Mouse (Mus musculus) left cerebral cortex, adult 2 months (tissue): ENCODE results near the gene Pakap. TPM values are rescaled to one million over a fixed set of nuclear protein-coding genes. Genes with fewer than 3 reads are reported as not detected.
"Not testable (repeated sequence)": the region's sequence is repeated elsewhere in the genome, so short reads cannot be mapped to it uniquely, and the experiment has no call there.

Source experiments
- DNase-seq, 2 experiments: peaks; one replicate each; pipeline ENCODE4 v3.0.0; 2021 to 2022; ENCODE audit warnings: low spot score in 2 of 2, mixed read lengths in 1 of 2; ENCODE audit errors: extremely low spot score in 1 of 2
- H3K27ac ChIP-seq: fragments of 200-600 bp; 2 replicates; pipeline ENCODE4 v1.8.1; 2022
- H3K4me3 ChIP-seq: fragments of 200-600 bp; 2 replicates; pipeline ENCODE4 v1.8.1; 2022
- CTCF ChIP-seq: fragments of 200-600 bp; IDR thresholded peaks from 2 replicates; pipeline ENCODE4 v1.8.1; 2022; ENCODE audit warnings: antibody characterized with exemption, mild to moderate bottlenecking, moderate library complexity
- intact Hi-C: fragments of 180-260 bp; cut with DNase I; formaldehyde crosslinking; loops from one replicate; pipeline ENCODE4 v1.15.1; 2025
- total RNA-seq, 2 experiments: library from RNA; stranded (reverse); gene quantifications; 2 replicates each; pipeline ENCODE4 v1.2.3; 2021

Pakap gene
- total RNA-seq, 2 experiments from 2014 or later = 19.8 to 20.4 TPM

DNA sequence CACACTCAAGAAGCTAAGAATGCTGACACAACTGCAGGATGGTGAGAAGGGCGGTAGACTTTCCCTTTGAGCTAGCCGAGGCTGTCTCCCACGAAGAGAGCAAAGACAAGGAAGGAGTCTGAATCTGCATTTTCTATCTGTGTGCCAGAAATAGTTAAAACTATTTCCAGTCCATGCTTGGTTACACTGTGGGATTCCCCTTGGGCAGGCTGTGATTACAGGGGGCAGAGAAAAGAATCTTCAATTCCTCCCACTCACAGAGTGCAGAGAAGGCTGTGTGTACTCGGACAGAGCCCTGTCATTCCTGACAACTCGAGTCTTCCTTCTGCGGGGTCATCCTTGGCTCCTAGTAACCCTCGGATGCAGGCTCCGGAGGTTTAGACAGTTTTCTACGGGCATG, 299.0 kb downstream of the Pakap start:
- intact Hi-C loops = no loop called here
- Histone ChIP-seq H3K4me3 (no peak overlapping the region), H3K27ac (peak overlapping the region; percentile 36; the same call in 1 of the 2 replicates)
- TF ChIP-seq CTCF = no peak
- no peak for DNase-seq

DNA sequence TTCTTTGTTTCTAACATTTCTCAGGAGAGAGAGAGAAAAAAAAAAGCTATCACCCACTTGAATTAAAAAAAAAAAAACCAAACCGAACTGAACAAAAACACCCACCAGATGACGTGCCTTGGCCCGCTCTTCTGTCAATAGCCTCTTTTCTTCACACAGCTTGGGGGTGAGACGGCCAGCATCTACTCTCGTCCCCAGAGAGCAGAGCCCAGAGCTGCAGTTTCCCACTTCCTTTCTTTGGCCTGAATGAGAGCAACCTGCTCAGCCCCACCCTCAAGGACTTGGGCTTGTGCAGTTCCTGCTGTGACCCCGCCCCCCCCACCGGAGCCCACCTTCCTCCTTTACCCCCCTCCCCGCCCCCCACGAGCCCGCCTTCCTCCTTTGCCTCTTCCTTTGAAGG, 299.5 kb downstream of the Pakap start:
- intact Hi-C loops = no loop called here
- Histone ChIP-seq H3K4me3 (no peak overlapping the region), H3K27ac (no peak overlapping the region)
- no peak for TF ChIP-seq CTCF
- DNase-seq = no peak

DNA sequence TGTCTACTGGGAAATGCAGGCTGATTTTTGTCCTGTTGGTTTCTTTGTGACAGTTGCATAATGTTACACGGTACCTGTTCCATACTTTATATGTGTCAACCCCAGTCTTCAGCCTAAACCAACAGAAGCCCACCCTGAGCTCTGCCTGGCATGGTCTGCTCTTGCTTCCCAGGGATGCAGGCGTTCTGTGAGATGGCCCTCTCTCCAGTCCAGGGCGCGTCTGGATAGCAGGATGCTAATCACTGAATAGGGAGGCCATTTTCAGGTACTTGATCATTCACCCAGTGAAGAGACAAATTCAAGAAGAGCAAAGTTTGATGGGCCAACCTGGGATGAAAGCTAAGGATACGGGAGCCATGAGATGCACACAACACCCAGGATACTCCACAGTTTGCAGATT, 311.2 kb downstream of the Pakap start:
- DNase-seq = no peak
- intact Hi-C loops = no loop called here
- no peak for TF ChIP-seq CTCF
- Histone ChIP-seq H3K4me3 (no peak overlapping the region), H3K27ac (no peak overlapping the region)

- peak; percentile 76 to 87 for DNase-seq
- peak; percentile 92 for TF ChIP-seq CTCF
- intact Hi-C loops = loop anchor here (2.0 to 10.0 kb wide), 2 partner anchors 207 to 505 kb away; no protein-coding TSS in a partner anchor
Observed at GRCm38 (mm10) chr4:57879804-57880357, 311.9 kb downstream of the Pakap start.

GRCm38 (mm10) chr4:57883520-57884421, 315.8 kb downstream of the Pakap start:
- no peak for DNase-seq
- no peak for TF ChIP-seq CTCF
- H3K27ac ChIP-seq = no peak overlapping the region
- intact Hi-C loops = loop anchor here (10.0 kb wide), 1 partner anchor 509 kb away; no protein-coding TSS in a partner anchor
- no peak overlapping the region for H3K4me3 ChIP-seq

More at GRCm38 (mm10) chr4:57879804-57880357, 311.9 kb downstream of the Pakap start:
- no peak overlapping the region for H3K27ac ChIP-seq
- no peak overlapping the region for H3K4me3 ChIP-seq

- no peak overlapping the region for H3K27ac ChIP-seq
- intact Hi-C loops = loop anchor here (10.0 kb wide), 1 partner anchor 510 kb away; no protein-coding TSS in a partner anchor
- no peak for DNase-seq
- TF ChIP-seq CTCF = no peak
- no peak overlapping the region for H3K4me3 ChIP-seq
Observed at GRCm38 (mm10) chr4:57884511-57884910, 316.5 kb downstream of the Pakap start.

GRCm38 (mm10) chr4:57885186-57885585, 317.2 kb downstream of the Pakap start:
- intact Hi-C loops = loop anchor here (10.0 kb wide), 1 partner anchor 510 kb away; no protein-coding TSS in a partner anchor
- TF ChIP-seq CTCF = no peak

DNA sequence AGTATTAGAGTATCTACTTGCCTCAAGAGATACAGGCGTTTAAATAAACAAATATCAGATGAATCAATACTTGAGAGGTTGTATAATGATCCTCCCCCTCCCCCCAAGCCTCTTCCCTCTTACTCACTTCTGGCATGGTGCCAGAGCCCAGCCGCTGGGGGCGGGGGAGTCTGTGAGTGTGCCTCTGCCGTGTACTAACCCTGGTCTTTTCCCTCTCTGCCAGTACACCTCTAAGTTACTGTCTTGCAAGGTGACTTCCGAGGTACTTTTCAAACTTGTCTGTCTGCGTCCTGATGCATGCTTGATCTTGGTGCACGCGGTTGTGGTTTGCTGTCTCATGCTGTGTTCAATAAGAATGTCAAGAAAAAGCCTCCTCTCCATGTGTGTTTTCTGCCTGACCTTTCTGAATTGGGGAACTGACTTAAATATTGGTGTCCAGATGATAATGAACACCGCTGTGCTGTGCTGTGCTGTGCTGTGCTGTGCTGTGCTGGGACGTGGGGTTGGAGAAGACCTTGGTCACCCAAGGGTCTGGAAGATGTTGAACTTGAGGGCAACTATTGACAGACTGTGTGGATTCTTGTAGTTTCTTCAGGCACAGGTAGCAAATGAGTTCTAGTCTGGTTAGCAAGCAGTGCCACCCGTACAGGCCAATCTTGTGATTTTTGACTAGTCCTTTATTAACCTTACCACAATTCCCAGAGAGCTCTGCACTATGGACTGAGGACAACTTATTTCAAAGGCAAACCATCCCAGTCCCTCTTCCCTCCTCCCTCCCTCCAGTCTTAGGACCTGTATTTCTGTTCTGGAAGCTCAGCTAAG, 318.3 kb downstream of the Pakap start:
- TF ChIP-seq CTCF = no peak
- intact Hi-C loops = loop anchor here (10.0 kb wide), 1 partner anchor 511 kb away; no protein-coding TSS in a partner anchor
- DNase-seq = no peak

More at GRCm38 (mm10) chr4:57885186-57885585, 317.2 kb downstream of the Pakap start:
- DNase-seq = no peak
- no peak overlapping the region for H3K4me3 ChIP-seq
- H3K27ac ChIP-seq = no peak overlapping the region

DNA sequence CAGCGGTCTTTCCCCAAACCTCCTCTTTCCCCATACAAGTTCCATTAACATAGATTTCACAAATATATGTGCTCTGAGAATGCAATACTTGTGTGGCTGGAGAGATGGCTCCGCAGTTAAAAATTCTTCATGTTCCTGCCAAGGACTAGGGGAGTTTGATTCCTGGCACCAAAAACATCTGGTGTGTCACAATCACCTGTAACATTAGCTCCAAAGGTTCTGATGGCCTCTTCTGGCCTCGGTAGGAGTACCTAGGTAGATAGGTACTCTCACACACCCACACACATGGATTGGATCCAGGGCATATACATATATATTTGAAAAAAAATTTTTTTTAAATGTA, 318.9 kb downstream of the Pakap start:
- no peak for DNase-seq
- no peak overlapping the region for H3K4me3 ChIP-seq
- no peak overlapping the region for H3K27ac ChIP-seq
- intact Hi-C loops = loop anchor here (10.0 kb wide), 1 partner anchor 512 kb away; no protein-coding TSS in a partner anchor
- TF ChIP-seq CTCF = no peak

More for the DNA sequence above, 318.3 kb downstream of the Pakap start:
- Histone ChIP-seq H3K4me3 (no peak overlapping the region), H3K27ac (no peak overlapping the region)

- intact Hi-C loops = loop anchor here (10.0 kb wide), 1 partner anchor 513 kb away; no protein-coding TSS in a partner anchor
- TF ChIP-seq CTCF = no peak
- H3K27ac ChIP-seq = no peak overlapping the region
- DNase-seq = no peak
- H3K4me3 ChIP-seq = no peak overlapping the region
Observed at GRCm38 (mm10) chr4:57888246-57888645, 320.3 kb downstream of the Pakap start.

- not testable (repeated sequence) for H3K4me3 ChIP-seq, DNase-seq, H3K27ac ChIP-seq
- intact Hi-C loops = loop anchor here (10.0 kb wide), 1 partner anchor 514 kb away; no protein-coding TSS in a partner anchor
Observed at GRCm38 (mm10) chr4:57888978-57889377, 321.0 kb downstream of the Pakap start.
